Mouse (Mus musculus) spleen, adult 2 months (tissue): ENCODE results near the gene Cox16. TPM values are rescaled to one million over a fixed set of nuclear protein-coding genes. Genes with fewer than 3 reads are reported as not detected.
"Not testable (repeated sequence)": the region's sequence is repeated elsewhere in the genome, so short reads cannot be mapped to it uniquely, and the experiment has no call there.

ENCODE experiments used
- DNase-seq, 2 experiments: peaks; one replicate each; pipeline versions ENCODE4 v3.0.0 to v3.0.0-alpha.2; 2012 to 2021; ENCODE audit warnings: low spot score in 2 of 2, low read depth in 1 of 2
- H3K27ac ChIP-seq: fragments of 200-500 bp; 2 replicates; pipeline ENCODE4 v1.5.1; 2012; ENCODE audit warnings: low read length, inconsistent platforms; ENCODE audit not compliant: insufficient read depth
- H3K27me3 ChIP-seq: fragments of 200-500 bp; 2 replicates; pipeline ENCODE4 v1.6.1; 2012; ENCODE audit warnings: mild to moderate bottlenecking, moderate library complexity, low read length, inconsistent platforms; ENCODE audit not compliant: control insufficient read depth, insufficient read depth
- H3K36me3 ChIP-seq: fragments of 200-500 bp; 2 replicates; pipeline ENCODE4 v1.6.1; 2012; ENCODE audit warnings: mild to moderate bottlenecking, low read length, inconsistent platforms; ENCODE audit not compliant: control insufficient read depth, insufficient read depth
- H3K4me1 ChIP-seq: fragments of 200-500 bp; 2 replicates; pipeline ENCODE4 v1.6.1; 2011; ENCODE audit warnings: inconsistent platforms; ENCODE audit not compliant: control insufficient read depth, insufficient read depth, insufficient read length
- H3K4me3 ChIP-seq: fragments of 200-500 bp; 2 replicates; pipeline ENCODE4 v1.5.1; 2011; ENCODE audit warnings: mild to moderate bottlenecking, inconsistent platforms; ENCODE audit not compliant: insufficient read depth, insufficient read length; ENCODE audit errors: extremely low read depth
- CTCF ChIP-seq: fragments of 200-500 bp; IDR thresholded peaks from 2 replicates; pipeline ENCODE4 v1.5.1; 2011; ENCODE audit warnings: mild to moderate bottlenecking, inconsistent platforms; ENCODE audit not compliant: insufficient read depth, insufficient read length, insufficient replicate concordance; ENCODE audit errors: extremely low read depth
- POLR2A ChIP-seq: fragments of 200-500 bp; IDR thresholded peaks from 2 replicates; pipeline ENCODE4 v1.6.1; 2011; ENCODE audit warnings: low read depth, low read length, inconsistent platforms
- WGBS: fragments of 180-500 bp; shearing (Covaris S2); methylation state at CpG from one replicate; pipeline ENCODE4 v1.1.7; 2018; 5-methylcytosine and 5-hydroxymethylcytosine counted together
- polyA plus RNA-seq: library from polyadenylated mRNA; depleted of rRNA; stranded (reverse); fragments of >200 nt; gene quantifications from 2 replicates; pipeline ENCODE4 v1.2.3, GENCODE M21; 2012; rRNA removed

Cox16 gene
- 47.6 and 54.1 TPM in 2 replicates for polyA plus RNA-seq

DNA sequence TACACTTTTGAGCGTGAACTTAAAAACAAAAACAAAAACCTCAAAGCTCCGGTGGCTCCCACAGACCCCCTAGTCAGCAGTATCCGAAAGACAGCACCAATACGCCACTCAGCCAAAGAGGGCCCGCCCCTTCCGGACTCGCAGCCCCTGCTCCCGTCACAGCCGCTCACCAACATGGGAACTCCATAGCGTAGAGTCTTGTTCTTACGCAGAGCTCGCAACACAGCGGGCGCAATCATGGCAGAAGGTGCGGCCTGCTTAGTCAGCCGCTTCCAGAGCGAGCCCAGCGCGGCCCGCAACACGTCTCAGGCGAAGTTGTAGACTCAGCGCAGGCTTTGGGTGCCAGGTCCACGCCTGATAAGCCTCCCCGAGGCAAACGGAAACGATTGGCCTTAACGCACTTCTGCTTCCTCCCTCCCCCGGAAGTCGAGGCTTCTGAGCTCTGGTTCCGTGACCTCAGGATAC, at the start of gene Cox16:
Gene Cox16, minus strand, starts transcription at position 401 of the 465 bp plus-strand sequence.
- no peaks in the 10 kb centered on the region; the same call in 1 of the 2 replicates for H3K4me1 ChIP-seq
- TF ChIP-seq POLR2A = no peak; the same call in 1 of the 2 replicates
- TF ChIP-seq CTCF = no peak
- no peaks in the 10 kb centered on the region; the same call in 1 of the 2 replicates for H3K36me3 ChIP-seq
- peak within 1 kb of the TSS; percentile 92 for H3K4me3 ChIP-seq
- no peaks in the 10 kb centered on the region for H3K27me3 ChIP-seq
- peak; percentile 72 to 79 for DNase-seq
- WGBS = under 1% methylated on average over 31 of the region's 31 CpGs
- H3K27ac ChIP-seq = peak within 1 kb of the TSS; percentile 100

DNA sequence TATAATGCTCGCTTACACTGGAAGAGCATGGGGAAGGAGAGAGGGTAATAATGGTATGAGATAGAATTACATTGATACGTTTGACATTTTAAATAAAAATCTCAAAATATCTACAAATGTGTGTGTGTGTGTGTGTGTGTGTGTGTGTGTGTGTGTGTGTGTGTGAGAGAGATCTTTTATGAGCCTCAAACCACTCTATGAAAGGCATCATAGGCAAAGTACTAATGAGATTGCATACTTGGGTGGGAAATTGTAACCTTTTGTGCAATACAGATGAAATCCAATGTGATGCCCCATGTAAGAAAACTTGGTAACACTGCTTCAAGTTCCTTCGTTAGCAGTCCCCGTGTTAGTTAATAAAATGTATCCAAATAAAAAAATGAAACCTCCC, 48.1 kb upstream of the Cox16 start:
- Histone ChIP-seq H3K27ac (no peak overlapping the region; the same call in 1 of the 2 replicates), H3K4me3 (peak overlapping the region; percentile 91; the same call in 1 of the 2 replicates), H3K27me3 (no peaks in the 10 kb centered on the region), H3K36me3 (no peaks in the 10 kb centered on the region), H3K4me1 (peaks cover 2% of the 10 kb centered on the region; the same call in 1 of the 2 replicates)
- no peak for DNase-seq
- TF ChIP-seq POLR2A (no peak), CTCF (no peak)
- 36% methylated on average over 4 of the region's 4 CpGs for WGBS

DNA sequence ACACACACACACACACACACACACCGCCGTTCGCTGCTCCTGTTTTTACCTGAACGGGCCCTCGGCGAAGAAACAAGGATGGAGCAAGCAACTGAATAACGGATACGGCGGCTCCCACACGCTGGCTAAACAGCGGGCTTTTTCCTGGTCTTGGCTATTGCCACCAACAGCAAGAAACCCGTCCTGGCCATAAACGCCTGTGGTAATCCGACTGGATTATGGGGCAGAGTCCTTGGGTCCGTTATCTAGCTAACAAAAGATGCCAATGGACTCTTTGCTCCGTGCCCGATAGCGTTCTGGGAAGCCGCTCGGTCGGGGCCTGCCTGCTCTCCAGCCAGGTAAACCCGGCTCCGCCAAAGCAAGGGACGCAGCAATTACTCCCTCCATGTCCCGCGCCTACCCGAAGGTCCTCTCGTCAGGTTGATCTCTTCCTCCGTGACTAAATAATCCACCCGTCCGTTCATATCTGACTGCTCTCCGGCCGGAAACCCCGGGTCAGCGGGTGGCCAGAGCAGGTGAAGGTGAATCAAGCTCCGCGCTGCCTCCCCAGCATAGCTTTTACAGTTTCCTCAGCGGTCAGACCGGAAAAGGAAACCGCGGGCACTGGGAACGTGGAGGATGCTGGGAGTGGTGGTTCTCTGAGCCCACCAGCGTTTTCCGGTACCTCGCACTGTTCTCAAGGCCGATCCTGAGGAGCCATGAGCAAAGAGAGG, 47.5 kb upstream of the Cox16 start, which contains the start of the genes Gm20498 and Synj2bp:
Gene Gm20498, minus strand, starts transcription at position 590 of the 713 bp plus-strand sequence.
Gene Synj2bp, minus strand, starts transcription at position 596 of the 713 bp plus-strand sequence.
- peaks cover 2% of the 10 kb centered on the region; the same call in 1 of the 2 replicates for H3K4me1 ChIP-seq
- peak; percentile 55 to 80 for DNase-seq
- H3K27ac ChIP-seq = peak within 1 kb of the TSS; percentile 65; the same call in 1 of the 2 replicates
- H3K27me3 ChIP-seq = no peaks in the 10 kb centered on the region
- H3K4me3 ChIP-seq = peak within 1 kb of the TSS; percentile 91
- under 1% methylated on average over 46 of the region's 46 CpGs for WGBS
- no peak for TF ChIP-seq CTCF
- peak; percentile 28; the same call in 1 of the 2 replicates for TF ChIP-seq POLR2A
- no peaks in the 10 kb centered on the region for H3K36me3 ChIP-seq

DNA sequence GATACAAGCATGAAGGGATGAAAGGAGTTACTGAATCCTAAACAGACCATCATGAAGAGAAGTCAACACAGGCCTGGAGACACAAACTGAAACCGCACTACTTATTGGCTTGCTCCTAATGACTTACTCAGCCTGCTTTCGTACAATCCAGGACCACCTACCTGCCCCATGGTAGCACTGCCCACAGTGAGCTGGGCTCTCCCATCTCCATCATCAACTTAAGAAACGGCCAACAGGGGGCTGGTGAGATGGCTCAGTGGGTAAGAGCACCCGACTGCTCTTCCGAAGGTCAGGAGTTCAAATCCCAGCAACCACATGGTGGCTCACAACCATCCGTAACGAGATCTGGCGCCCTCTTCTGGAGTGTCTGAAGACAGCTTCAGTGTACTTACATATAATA, 45.7 kb upstream of the Cox16 start:
- H3K4me3 ChIP-seq, H3K36me3 ChIP-seq, H3K4me1 ChIP-seq, H3K27ac ChIP-seq, H3K27me3 ChIP-seq, DNase-seq: not testable (repeated sequence)
- WGBS = 82% methylated on average over 8 of the region's 8 CpGs

DNA sequence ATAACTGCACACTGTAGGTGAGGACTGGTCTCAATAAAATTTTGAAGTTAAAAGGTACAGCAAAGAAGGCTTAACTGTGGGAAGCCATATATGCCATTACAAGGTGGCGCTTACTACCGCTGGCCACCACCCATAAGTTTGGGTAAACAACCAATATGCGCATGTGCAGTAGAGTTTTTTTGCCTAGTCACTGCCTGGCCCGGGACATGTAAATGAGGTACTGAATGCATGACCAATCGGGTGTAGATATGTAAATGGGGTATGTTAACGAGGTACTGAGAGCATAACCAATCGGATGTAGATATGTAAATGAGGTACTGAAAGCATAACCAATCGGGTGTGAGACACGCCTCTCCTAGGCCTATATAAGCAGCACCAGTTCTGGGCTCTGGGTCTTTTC, 12.0 kb upstream of the Cox16 start:
- H3K27ac ChIP-seq, DNase-seq, H3K4me1 ChIP-seq, H3K27me3 ChIP-seq, H3K4me3 ChIP-seq, H3K36me3 ChIP-seq: not testable (repeated sequence)
- 96% methylated on average over 9 of the region's 9 CpGs for WGBS

DNA sequence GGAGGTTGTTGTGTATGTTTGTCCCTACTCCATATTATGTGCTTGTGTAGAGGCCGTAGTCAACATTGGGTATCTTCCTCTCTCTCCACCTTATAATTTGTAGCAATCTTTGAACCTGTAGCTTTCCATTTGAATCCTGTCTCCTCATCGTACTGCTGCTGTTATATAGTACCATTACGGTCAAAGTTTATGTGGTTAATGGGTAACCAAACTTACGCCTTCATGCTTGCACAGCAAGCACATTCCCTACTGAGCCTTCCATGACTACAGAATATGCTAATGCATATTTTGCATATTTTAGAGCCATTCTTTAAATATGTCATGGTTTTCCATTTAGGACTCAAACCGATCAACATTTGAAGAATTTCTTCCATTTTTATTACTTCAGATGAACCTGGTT, 5.6 kb upstream of the Cox16 start:
- WGBS = 93% methylated on average over 5 of the region's 5 CpGs
- H3K27me3 ChIP-seq = no peaks in the 10 kb centered on the region
- TF ChIP-seq CTCF (no peak), POLR2A (no peak)
- DNase-seq = no peak
- peaks cover 2% of the 10 kb centered on the region; the same call in 1 of the 2 replicates for H3K36me3 ChIP-seq
- H3K4me3 ChIP-seq = no peak overlapping the region
- H3K27ac ChIP-seq = no peak overlapping the region
- no peaks in the 10 kb centered on the region for H3K4me1 ChIP-seq

DNA sequence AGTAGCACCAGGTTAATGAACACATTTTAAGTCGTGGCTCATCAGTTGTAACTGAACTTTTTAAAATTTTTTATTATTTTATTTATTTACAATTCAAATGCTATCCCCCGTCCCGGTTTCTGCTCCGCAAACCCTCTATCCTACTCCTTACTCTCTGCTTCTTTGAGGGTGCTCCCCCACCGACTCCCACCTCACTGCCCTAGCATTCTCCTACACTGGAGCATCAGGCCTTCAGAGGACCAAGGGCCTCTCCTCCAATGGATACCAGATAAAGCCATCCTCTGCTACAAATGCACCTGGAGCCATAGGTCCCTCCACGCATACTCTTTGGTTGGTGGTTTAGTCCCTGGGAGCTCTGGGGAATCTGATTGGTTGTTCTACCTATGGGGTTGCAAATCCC, 384 bp upstream of the Cox16 start:
- no peak for DNase-seq
- 58% methylated on average over 6 of the region's 6 CpGs for WGBS
- H3K4me3 ChIP-seq = peak overlapping the region; percentile 92; the same call in 1 of the 2 replicates

More for the DNA sequence above, 384 bp upstream of the Cox16 start:
- Histone ChIP-seq H3K4me1 (no peaks in the 10 kb centered on the region; the same call in 1 of the 2 replicates), H3K36me3 (no peaks in the 10 kb centered on the region; the same call in 1 of the 2 replicates), H3K27ac (peak overlapping the region; percentile 100; the same call in 1 of the 2 replicates), H3K27me3 (no peaks in the 10 kb centered on the region)
- TF ChIP-seq POLR2A (no peak), CTCF (no peak)
